Mouse (Mus musculus): ENCODE measurements at regions not wholly inside any gene's neighbourhood (a gene's known extent, or its start where the extent isn't known, plus 50 kb on each side); places are given as distances from the start of the nearest gene placed in this dataset.

DNA sequence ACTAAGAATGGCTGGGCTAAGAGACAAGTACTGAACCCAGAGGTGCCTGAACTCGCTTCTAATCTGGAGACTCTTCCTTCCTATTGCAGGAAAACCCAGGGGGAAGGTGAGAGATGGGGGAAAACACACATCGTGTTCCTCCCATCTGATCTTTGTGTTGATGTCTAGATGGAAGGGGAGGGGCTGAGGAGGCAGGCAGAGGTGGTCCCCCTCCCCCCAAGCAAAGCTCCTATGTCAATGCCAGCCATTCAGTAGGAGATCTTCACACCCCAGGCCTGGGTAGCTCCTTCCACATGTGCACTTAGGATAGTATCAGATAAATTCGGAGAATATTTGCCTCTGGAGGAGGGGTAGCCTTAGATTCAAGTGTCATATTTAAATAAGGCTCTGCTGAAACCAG lies 118.0 kb upstream of the Ralgapa2 start:
- 82% methylated on average over 3 of the region's 3 CpGs for WGBS
- no peaks in the 10 kb centered on the region for H3K9me3 ChIP-seq
- H3K4me3 ChIP-seq = no peak overlapping the region
- H3K36me3 ChIP-seq = no peaks in the 10 kb centered on the region
- ATAC-seq (ENCODE audit: low read depth) = no peak
- H3K27ac ChIP-seq (replicated peaks) = no peak overlapping the region
- H3K4me2 ChIP-seq = no peak overlapping the region
- peaks cover 79% of the 10 kb centered on the region for H3K27me3 ChIP-seq
- no peak overlapping the region for H3K9ac ChIP-seq
- 0 out of 2 replicates have a peak, but pooled peaks cover 4% of the 10 kb centered on the region for H3K4me1 ChIP-seq (replicated peaks)

DNA sequence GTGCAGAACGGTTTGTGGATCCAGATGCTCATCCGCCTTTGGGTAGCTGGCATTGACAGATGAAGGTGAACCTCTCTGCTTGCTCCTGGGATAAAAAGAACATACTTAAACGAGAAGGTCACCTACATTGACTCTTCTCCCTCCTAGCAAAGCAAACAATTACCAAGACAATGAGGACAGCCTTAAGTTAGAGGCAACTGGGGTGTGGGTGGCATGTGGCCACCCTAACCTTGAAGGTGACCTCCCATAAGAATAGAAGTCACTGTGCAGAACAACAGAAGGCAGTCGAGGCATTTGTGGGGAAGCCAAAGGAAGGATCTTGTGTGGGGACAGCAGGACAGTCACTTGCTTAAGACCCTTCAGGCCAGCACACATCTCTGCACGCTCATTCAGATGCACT lies 119.0 kb upstream of the Ralgapa2 start:
- H3K4me1 ChIP-seq (replicated peaks) = 0 out of 2 replicates have a peak, but pooled peaks cover 4% of the 10 kb centered on the region
- no peaks in the 10 kb centered on the region for H3K9me3 ChIP-seq
- no peak overlapping the region for H3K4me2 ChIP-seq
- 67% methylated on average over 5 of the region's 5 CpGs for WGBS
- no peak for ATAC-seq (ENCODE audit: low read depth)
- H3K27ac ChIP-seq (replicated peaks) = no peak overlapping the region
- no peak overlapping the region for H3K4me3 ChIP-seq
- no peak overlapping the region for H3K9ac ChIP-seq
- no peaks in the 10 kb centered on the region for H3K36me3 ChIP-seq
- peaks cover 81% of the 10 kb centered on the region for H3K27me3 ChIP-seq

DNA sequence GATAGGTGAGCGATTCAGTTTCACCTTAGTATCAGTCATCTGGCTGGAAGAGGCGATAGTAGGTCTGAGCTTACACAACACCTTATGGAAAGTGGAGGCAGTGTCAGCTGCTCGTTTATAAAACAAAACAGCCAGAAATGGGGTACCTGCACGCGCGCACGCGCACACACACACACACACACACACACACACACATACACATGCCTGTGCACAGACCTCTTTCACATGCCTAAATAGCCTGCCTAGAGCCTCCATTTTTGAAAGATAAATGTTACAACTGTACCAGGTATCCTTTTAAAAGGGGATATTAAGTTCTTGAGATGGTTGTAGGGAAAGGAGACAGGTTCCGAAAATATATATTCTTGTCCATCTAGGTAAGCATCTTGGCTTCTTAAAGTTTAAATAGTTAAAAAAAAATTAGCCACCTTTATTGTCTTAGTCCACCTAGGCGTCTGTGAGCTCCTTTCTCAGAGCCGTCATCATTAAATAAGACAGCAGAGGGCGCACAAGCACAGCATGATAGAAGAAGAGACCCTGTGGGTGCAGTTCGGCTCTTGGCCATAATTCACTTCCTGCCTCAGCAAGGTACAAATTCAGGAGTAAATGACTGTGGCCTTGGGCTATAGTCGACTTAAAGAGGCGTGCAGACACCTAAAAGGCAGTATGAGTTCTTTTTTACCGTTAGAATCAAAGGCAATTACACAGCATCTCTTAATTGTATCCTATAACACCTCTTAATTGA lies 121.4 kb upstream of the Ralgapa2 start:
- Histone ChIP-seq H3K4me1 (replicated peaks) (0 out of 2 replicates have a peak, but pooled peaks cover 4% of the 10 kb centered on the region), H3K27ac (replicated peaks) (no peak overlapping the region), H3K36me3 (no peaks in the 10 kb centered on the region), H3K9ac (no peak overlapping the region), H3K4me2 (no peak overlapping the region), H3K4me3 (no peak overlapping the region), H3K27me3 (peaks cover 75% of the 10 kb centered on the region), H3K9me3 (no peaks in the 10 kb centered on the region)
- WGBS = 48% methylated on average over 16 of the region's 16 CpGs
- ATAC-seq (ENCODE audit: low read depth) = peak; percentile 87

DNA sequence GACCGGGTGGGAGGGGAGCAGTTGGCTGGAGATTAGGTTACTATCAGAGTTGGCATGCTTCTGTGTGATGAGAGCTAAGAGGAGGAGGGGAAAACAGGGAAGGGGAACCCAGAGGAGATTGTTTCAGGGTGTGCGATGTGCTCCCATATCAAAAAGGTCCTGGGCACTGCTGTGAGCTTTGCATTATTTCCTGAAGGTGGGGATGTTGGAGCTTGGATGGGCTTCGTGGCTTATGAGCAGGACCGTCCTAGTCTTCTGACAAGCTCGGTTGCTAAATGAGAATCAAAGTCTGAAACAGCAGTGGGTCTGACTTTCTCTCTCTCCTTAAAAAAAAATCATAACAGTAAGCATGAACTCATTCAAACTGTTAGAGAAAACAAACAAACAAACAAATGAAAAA lies 125.4 kb upstream of the Ralgapa2 start:
- peaks cover 38% of the 10 kb centered on the region for H3K27me3 ChIP-seq
- WGBS = 70% methylated on average over 5 of the region's 5 CpGs
- ATAC-seq (ENCODE audit: low read depth) = no peak

DNA sequence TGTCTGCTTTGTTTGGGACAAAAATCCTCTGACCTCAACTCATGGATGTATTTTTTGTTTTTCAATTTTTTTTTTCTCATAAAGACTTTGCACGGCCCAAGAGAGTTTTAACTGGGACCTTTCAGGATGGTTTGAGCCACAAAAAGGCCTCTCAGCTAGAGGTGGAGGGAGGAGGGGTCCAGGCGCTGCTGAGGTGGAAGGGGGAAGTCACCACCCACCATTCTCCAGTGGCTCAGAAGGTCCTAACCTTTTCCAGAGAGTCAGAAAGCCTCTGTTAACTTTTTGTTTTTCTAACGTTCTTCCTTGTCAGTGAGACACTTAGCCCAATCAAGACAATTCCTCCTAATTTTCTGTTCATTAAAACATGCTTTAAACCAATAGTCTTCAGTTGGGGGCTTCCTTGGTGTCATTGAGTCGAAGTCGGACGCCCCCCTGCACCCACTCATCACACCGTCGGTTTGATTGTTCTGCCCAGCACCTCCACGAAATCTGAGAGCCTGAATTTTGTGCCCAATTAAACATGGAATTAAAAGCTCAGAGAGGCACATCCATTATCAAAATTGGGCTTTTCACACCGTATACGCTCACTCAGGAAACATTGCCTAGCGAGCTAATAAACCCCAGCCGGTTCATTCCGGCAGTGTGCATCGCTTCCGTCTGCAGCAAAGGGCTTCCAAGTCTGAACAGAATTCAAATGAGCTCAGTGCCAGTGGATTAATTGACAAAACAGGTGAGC lies 134.3 kb upstream of the Ralgapa2 start:
- no peaks in the 10 kb centered on the region for H3K9me3 ChIP-seq
- H3K9ac ChIP-seq = no peak overlapping the region; the same call in 1 of the 2 replicates
- H3K4me3 ChIP-seq = no peak overlapping the region
- WGBS = 20% methylated on average over 16 of the region's 16 CpGs
- no peaks in the 10 kb centered on the region for H3K27me3 ChIP-seq
- ATAC-seq (ENCODE audit: low read depth) = peak; percentile 88
- H3K27ac ChIP-seq (replicated peaks) = peak overlapping the region; percentile 49; the same call in 1 of the 2 replicates
- peaks cover 10% of the 10 kb centered on the region for H3K4me1 ChIP-seq (replicated peaks)
- no peaks in the 10 kb centered on the region for H3K36me3 ChIP-seq
- peak overlapping the region; percentile 41 for H3K4me2 ChIP-seq

More for the DNA sequence above, 125.4 kb upstream of the Ralgapa2 start:
- no peak overlapping the region for H3K27ac ChIP-seq (replicated peaks)
- no peaks in the 10 kb centered on the region for H3K9me3 ChIP-seq
- H3K4me2 ChIP-seq = no peak overlapping the region
- no peak overlapping the region for H3K9ac ChIP-seq
- H3K36me3 ChIP-seq = no peaks in the 10 kb centered on the region
- 0 out of 2 replicates have a peak, but pooled peaks cover 4% of the 10 kb centered on the region for H3K4me1 ChIP-seq (replicated peaks)
- no peak overlapping the region for H3K4me3 ChIP-seq

DNA sequence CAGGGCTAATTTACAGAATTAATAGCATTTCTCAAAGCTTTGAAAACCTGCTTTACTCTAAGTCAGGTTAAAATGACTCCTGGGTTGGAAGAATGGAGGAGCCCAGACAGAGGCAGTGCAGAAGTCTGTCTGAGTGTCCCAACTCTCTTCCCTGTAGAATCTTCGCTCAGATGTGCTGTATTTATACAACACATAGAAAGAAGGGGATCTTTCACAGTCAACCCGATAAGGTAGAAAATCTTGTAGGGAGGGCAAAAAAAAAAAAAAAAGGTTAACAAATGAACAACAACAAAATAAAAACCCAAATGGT lies 134.8 kb upstream of the Ralgapa2 start:
- H3K4me2 ChIP-seq = peak overlapping the region; percentile 41; the same call in 1 of the 2 replicates

DNA sequence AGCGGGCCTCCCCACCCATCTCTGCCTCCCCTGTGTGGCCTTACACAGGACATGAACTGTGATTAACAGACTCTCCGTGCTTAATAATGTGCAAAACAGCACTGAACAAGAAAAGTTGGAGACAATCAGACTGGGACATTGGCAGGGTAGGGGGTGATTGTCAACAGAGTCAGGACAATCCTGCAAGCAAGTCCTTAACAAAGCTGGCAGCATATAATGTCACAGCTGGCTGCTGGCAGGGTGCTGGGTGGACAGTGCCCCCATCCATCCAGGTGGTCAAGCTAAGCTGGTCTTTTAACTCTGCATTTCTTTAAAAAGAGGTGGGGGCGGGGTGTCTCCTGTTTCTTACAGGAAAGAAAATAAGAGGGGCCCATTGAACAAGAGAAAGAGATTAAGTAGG lies 149.2 kb upstream of the Ralgapa2 start:
- H3K4me1 ChIP-seq (replicated peaks) = no peaks in the 10 kb centered on the region
- no peak overlapping the region for H3K4me2 ChIP-seq
- WGBS = 65% methylated on average over 3 of the region's 3 CpGs
- H3K9me3 ChIP-seq = no peaks in the 10 kb centered on the region
- H3K4me3 ChIP-seq = no peak overlapping the region
- H3K9ac ChIP-seq = no peak overlapping the region
- peaks cover 5% of the 10 kb centered on the region; the same call in 1 of the 2 replicates for H3K27me3 ChIP-seq
- H3K27ac ChIP-seq (replicated peaks) = no peak overlapping the region
- no peak for ATAC-seq (ENCODE audit: low read depth)
- no peaks in the 10 kb centered on the region for H3K36me3 ChIP-seq

More for the DNA sequence above, 134.8 kb upstream of the Ralgapa2 start:
- WGBS = 87% methylated on average over 2 of the region's 2 CpGs
- Histone ChIP-seq H3K4me1 (replicated peaks) (peaks cover 10% of the 10 kb centered on the region), H3K27me3 (no peaks in the 10 kb centered on the region), H3K9ac (no peak overlapping the region), H3K36me3 (no peaks in the 10 kb centered on the region), H3K9me3 (no peaks in the 10 kb centered on the region), H3K27ac (replicated peaks) (no peak overlapping the region), H3K4me3 (no peak overlapping the region)
- peak; percentile 51; the same call in 1 of the 2 replicates for ATAC-seq (ENCODE audit: low read depth)

DNA sequence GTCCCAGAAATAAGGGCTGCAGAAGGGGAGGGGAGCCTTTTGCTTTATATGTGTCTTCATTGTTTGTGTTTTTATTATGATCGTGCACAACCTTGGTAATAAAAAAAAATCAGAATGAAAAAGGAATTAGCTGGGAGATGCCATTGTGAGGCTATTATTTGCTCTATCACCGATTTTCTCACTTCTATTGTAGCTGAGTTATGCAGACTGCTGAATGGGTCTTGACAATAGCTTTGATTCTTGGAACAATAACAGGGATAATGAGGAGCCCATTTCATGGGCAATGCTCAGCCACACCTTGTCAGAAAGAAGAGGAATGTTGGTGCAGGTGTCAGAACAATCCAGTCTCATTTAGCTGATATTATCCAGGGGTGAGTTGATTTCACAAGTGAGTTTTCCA lies 160.6 kb upstream of the Ralgapa2 start:
- 36% methylated on average over 2 of the region's 2 CpGs for WGBS
- Histone ChIP-seq H3K9ac (no peak overlapping the region), H3K36me3 (no peaks in the 10 kb centered on the region), H3K27me3 (no peaks in the 10 kb centered on the region; the same call in 1 of the 2 replicates), H3K27ac (replicated peaks) (no peak overlapping the region), H3K4me1 (replicated peaks) (no peaks in the 10 kb centered on the region), H3K4me2 (no peak overlapping the region), H3K4me3 (no peak overlapping the region), H3K9me3 (no peaks in the 10 kb centered on the region)
- ATAC-seq (ENCODE audit: low read depth) = no peak

DNA sequence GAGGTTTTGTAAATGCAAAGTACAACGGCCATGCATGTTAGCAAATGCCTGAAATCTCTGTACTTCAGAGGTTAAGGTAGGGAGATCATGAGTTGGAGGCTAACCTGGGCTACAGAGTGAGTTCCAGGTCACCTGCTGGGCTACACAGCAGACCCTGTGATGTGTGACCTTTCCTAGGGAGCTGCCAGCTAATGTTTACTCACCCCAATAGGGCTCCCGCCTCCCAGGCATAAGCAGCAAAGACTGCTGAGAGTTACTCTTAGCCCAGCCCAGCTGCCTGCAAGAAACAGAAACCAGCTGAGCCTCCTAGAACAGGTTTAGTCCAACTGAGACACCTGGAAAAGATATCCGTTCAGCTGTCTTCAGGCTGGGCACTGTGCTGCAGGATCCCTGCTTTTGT lies 169.8 kb upstream of the Ralgapa2 start:
- ATAC-seq (ENCODE audit: low read depth) = no peak
- Histone ChIP-seq H3K4me3 (no peak overlapping the region), H3K27ac (replicated peaks) (no peak overlapping the region), H3K9me3 (no peaks in the 10 kb centered on the region), H3K36me3 (no peaks in the 10 kb centered on the region), H3K9ac (no peak overlapping the region), H3K4me1 (replicated peaks) (peaks cover 8% of the 10 kb centered on the region; the same call in 1 of the 2 replicates), H3K27me3 (no peaks in the 10 kb centered on the region), H3K4me2 (no peak overlapping the region)
- WGBS = 83% methylated on average over 3 of the region's 3 CpGs

DNA sequence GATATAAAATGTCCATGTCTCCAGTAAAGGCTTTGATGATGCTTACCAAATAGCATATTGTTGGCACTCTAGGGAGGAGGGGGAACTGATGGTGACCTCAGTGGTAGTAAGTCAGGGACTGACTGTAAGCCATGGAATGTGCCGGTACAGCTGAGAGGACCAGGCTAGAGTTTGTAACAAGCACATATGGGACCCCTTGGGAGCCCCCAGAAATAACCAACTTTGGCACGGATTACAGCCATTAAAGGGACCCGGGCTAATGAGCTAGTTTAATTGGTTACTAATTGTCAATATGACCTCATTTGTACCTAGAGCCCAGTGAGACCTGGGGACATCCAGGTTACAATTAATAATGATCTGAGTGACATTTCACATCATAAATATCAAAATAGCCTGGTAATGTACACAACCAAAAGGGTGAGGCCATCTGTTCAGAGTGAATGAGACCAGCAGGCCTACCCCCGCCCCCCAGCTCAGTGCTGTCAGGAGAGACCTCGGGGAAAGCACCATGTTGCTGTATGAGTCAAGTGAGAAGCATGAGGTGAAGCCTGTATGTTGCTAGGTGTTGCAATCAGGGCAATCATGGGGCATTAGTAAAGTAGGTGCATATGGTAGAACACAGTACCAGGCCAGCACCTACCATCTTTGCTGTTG lies 169.7 kb upstream of the Kiz start:
- H3K4me2 ChIP-seq = no peak overlapping the region
- peak; percentile 74 for ATAC-seq (ENCODE audit: low read depth)
- 46% methylated on average over 5 of the region's 5 CpGs for WGBS
- no peaks in the 10 kb centered on the region for H3K36me3 ChIP-seq
- no peak overlapping the region for H3K27ac ChIP-seq (replicated peaks)
- no peaks in the 10 kb centered on the region for H3K27me3 ChIP-seq
- H3K9ac ChIP-seq = no peak overlapping the region
- no peak overlapping the region for H3K4me3 ChIP-seq
- peaks cover 8% of the 10 kb centered on the region; the same call in 1 of the 2 replicates for H3K4me1 ChIP-seq (replicated peaks)
- no peaks in the 10 kb centered on the region for H3K9me3 ChIP-seq

DNA sequence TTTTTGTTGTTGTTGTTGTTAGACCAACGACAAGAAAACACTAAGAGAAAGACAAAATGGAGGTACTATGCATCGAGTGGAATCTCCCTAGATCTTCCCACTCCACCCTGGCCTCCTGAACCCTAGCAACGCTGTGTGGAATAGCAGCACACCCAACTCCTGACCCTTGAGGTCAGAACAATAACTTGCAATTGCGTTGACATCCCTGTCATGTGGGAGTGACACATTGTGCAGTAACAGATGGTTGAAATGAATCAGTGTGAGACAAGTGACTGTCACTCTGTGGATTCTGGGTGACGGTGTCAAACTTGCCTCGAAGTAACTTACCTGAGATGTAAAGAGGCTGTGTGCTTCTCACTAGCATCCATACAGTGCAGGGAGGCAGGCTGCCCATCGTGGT lies 167.1 kb upstream of the Kiz start:
- Histone ChIP-seq H3K4me2 (no peak overlapping the region), H3K27me3 (no peaks in the 10 kb centered on the region), H3K27ac (replicated peaks) (no peak overlapping the region), H3K4me3 (no peak overlapping the region), H3K4me1 (replicated peaks) (peaks cover 18% of the 10 kb centered on the region), H3K9ac (no peak overlapping the region), H3K9me3 (no peaks in the 10 kb centered on the region), H3K36me3 (no peaks in the 10 kb centered on the region)
- 69% methylated on average over 7 of the region's 7 CpGs for WGBS
- ATAC-seq (ENCODE audit: low read depth) = no peak

DNA sequence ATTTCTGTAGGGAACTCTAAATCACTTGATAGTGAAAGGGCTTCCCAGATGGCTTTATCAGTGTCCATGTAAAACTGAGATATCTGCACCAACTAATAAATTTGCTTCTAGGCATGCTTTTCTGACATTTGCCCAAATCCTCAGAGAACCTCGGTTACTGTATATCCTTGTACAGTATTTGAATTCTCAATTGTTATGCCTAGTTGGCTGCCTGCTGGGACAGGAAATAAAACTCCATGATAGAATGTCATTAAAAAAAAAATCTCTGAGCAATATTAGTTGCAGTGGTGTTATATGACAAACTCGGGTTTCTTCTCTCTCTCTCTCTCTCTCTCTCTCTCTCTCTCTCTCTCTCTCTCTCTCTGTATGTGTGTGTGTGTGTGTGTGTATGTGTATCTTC lies 162.2 kb upstream of the Kiz start:
- Histone ChIP-seq H3K9ac (no peak overlapping the region), H3K27ac (replicated peaks) (peak overlapping the region; percentile 64), H3K4me2 (no peak overlapping the region), H3K36me3 (no peaks in the 10 kb centered on the region), H3K9me3 (no peaks in the 10 kb centered on the region), H3K27me3 (no peaks in the 10 kb centered on the region), H3K4me3 (no peak overlapping the region), H3K4me1 (replicated peaks) (peaks cover 17% of the 10 kb centered on the region)
- ATAC-seq (ENCODE audit: low read depth) = 0 out of 2 replicates have a peak, but pooled peaks have one; percentile 13
- 28% methylated on average over 2 of the region's 2 CpGs for WGBS
